Mouse (Mus musculus) neural tube, embryonic 15.5 days (tissue): ENCODE measurements around the gene Mtfr2. TPM values are rescaled to one million over a fixed set of nuclear protein-coding genes. Genes with fewer than 3 reads are reported as not detected.

Source experiments
- polyA plus RNA-seq: library from polyadenylated mRNA; unstranded; fragments of >200 nt; fragmentation: Nextera tagmentation; extraction: Ambion mirVana; gene quantifications from 2 replicates; pipeline ENCODE4 v1.2.1, GENCODE M21; 2015

The Mtfr2 gene
- polyA plus RNA-seq, 1 experiment from 2014 or later = 0.31 TPM

Other genes with a start within 250 kb of the Mtfr2 start
- 13.9 and 17.9 TPM in 2 replicates for gene Map7, start 199.3 kb upstream of the Mtfr2 start, polyA plus RNA-seq
- 96.8 and 101 TPM in 2 replicates for gene Bclaf1, start 35.3 kb upstream of the Mtfr2 start, polyA plus RNA-seq